Mouse (Mus musculus) G1E (cell line): ENCODE results near the gene Plppr1. TPM values are rescaled to one million over a fixed set of nuclear protein-coding genes. Genes with fewer than 3 reads are reported as not detected.

Experiments
- ATAC-seq: 2 replicates; pipeline ENCODE4 v1.8.0; 2016; ENCODE audit warnings: mild to moderate bottlenecking; ENCODE audit not compliant: insufficient number of reproducible peaks, poor library complexity, low FRiP score, severe bottlenecking; ENCODE audit errors: extremely low read depth
- DNase-seq: peaks from one replicate; pipeline ENCODE4 v3.0.0; 2012; ENCODE audit warnings: low spot score
- H3K27me3 ChIP-seq: 2 replicates; pipeline ENCODE4 v1.6.1; 2012; ENCODE audit warnings: mild to moderate bottlenecking, low read length, inconsistent platforms; ENCODE audit not compliant: insufficient read depth
- H3K36me3 ChIP-seq: replicated peaks from 2 replicates; pipeline ENCODE3; 2012; ENCODE audit warnings: mild to moderate bottlenecking, inconsistent platforms
- H3K4me1 ChIP-seq: 2 replicates; pipeline ENCODE4 v1.6.1; 2012; ENCODE audit warnings: low read depth, low read length, inconsistent platforms, mixed read lengths; ENCODE audit not compliant: insufficient read depth
- H3K4me3 ChIP-seq: 2 replicates; pipeline ENCODE4 v1.5.1; 2012; ENCODE audit warnings: low read depth, mild to moderate bottlenecking, inconsistent platforms, low read length, moderate library complexity, mixed read lengths
- H3K9me3 ChIP-seq: replicated peaks from 2 replicates; pipeline ENCODE4 v1.6.1; 2012; ENCODE audit warnings: inconsistent platforms
- CTCF ChIP-seq: IDR thresholded peaks from 2 replicates; pipeline ENCODE4 v1.5.1; 2012; ENCODE audit warnings: low read depth, low read length, inconsistent platforms, mixed read lengths
- GATA1 ChIP-seq: IDR thresholded peaks from 2 replicates; pipeline ENCODE4 v1.6.1; 2012; ENCODE audit warnings: borderline replicate concordance, low read length, inconsistent platforms, mixed read lengths
- GATA2 ChIP-seq: IDR thresholded peaks from 2 replicates; pipeline ENCODE4 v1.6.1; 2012; ENCODE audit warnings: low read depth, low read length, inconsistent platforms, borderline replicate concordance
- POLR2AphosphoS5 ChIP-seq: IDR thresholded peaks from 2 replicates; pipeline ENCODE4 v1.6.1; 2012; ENCODE audit warnings: low read depth, low read length, inconsistent platforms; ENCODE audit not compliant: insufficient replicate concordance
- TAL1 ChIP-seq: conservative IDR thresholded peaks from 2 replicates; pipeline ENCODE4 v1.6.1; 2012; ENCODE audit warnings: low read depth, low read length, inconsistent platforms, mixed read lengths
- polyA plus RNA-seq: library from polyadenylated mRNA; stranded (reverse); fragments of >175 nt; gene quantifications from 2 replicates; pipeline ENCODE4 v1.2.3, GENCODE M21; 2012
- total RNA-seq, 2 experiments: library from RNA; stranded (forward) in 1 of 2; stranded (reverse) in 1 of 2; fragments of 200-1000 nt in 1 of 2; fragments of >200 nt in 1 of 2; fragmentation: Nextera tagmentation in 1 of 2; gene quantifications; 2 replicates each; pipeline ENCODE4 v1.2.3; 2014 to 2017

Gene Plppr1
- total and polyA plus RNA-seq, 3 experiments: 0.11 TPM; not detected in 2

DNA sequence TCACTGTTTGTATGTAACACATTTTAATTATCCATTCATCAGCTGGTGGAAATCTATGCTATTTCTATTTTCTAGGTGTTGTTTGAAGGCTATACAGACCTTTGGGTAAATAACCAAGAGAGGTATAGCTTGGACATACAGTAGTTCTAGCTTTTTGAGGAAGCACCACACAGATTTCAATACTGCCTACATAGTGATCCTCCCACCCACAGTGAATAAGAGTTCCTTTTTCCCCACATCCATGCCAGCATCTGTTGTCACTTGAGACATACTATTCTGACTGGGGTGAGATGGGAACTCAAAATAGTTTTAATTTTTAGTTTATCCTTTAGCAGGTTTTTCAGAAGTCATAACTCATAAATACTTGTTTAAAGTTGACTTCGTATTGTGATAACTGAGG, 151.4 kb downstream of the Plppr1 start:
- H3K27me3 ChIP-seq: no peaks in the 10 kb centered on the region
- H3K4me3 ChIP-seq: no peak overlapping the region
- ATAC-seq (no peak), DNase-seq (no peak)
- H3K4me1 ChIP-seq: no peaks in the 10 kb centered on the region
- TF ChIP-seq POLR2AphosphoS5 (no peak), TAL1 (no peak)
- H3K9me3 ChIP-seq: no peaks in the 10 kb centered on the region
- H3K36me3 ChIP-seq: no peaks in the 10 kb centered on the region

DNA sequence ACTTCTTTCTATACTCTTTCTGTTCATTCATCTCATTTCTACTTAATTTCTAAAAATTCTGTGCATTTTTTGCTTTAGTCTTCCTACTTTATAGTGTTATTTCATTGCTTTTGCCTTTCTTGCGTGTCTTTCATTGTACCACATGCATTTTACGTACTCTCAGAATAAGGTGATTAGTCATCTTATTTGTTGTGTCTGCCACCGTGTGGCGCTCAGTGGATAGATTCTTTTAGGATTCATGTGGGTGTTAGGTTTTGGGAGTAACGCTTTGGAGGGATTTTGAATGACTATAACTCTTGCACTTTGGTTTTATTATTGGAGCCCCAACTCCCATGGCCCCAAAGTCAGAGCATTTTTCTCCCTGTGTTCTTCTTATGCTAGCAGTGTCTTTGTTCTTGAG, 152.5 kb downstream of the Plppr1 start:
- TF ChIP-seq GATA1: no peak
- no peak for TF ChIP-seq TAL1
- no peak for TF ChIP-seq GATA2
- TF ChIP-seq CTCF: no peak
- no peak for TF ChIP-seq POLR2AphosphoS5
- no peaks in the 10 kb centered on the region for H3K27me3 ChIP-seq
- no peaks in the 10 kb centered on the region for H3K36me3 ChIP-seq
- H3K4me1 ChIP-seq: no peaks in the 10 kb centered on the region
- H3K4me3 ChIP-seq: no peak overlapping the region
- H3K9me3 ChIP-seq: no peaks in the 10 kb centered on the region
- no peak for ATAC-seq
- no peak for DNase-seq

DNA sequence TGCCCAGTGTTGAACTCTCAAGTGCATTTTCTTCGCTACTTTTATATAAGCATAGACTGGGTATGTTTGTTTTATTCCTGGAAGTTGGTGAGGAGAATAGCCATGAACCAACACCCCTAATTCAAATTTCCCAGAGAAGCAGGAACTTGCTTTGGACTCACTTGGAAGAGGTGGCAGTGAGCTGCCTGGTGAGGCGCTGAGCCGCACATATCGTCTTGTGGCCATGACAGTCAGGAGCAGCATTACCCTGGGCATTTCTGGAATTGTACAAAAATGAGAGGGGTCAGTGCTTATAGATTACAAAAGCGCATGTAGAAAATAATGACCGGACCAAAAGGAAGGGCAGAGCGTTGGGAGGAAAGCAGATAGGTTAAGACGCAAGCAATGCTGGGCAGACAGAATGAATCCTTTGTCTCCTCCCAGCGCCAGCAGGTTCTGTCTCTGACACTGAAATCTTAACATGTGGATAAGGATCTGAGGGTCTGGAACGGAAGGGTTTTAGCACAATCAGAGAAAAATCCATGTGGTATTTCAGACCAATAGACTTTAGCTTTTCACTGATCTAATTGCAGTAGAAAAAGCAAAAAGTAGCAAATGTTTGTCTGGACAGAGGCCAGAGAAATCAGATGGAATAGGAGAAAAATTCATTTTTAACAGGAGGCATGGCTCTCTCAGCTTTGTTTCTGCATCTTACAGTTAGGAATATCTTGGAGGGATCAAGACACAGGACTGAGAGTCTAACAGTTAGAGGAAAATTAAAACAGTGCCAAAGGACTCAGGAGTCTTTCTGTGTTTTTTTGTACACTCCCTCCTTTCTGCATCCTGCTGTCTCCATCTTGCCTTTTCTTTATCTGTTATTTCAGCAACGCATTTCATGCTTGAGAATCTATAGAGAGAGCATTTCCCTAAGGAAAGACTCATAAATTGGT, 153.8 kb downstream of the Plppr1 start:
- Histone ChIP-seq H3K27me3 (no peaks in the 10 kb centered on the region), H3K4me3 (no peak overlapping the region), H3K4me1 (no peaks in the 10 kb centered on the region), H3K36me3 (no peaks in the 10 kb centered on the region), H3K9me3 (no peaks in the 10 kb centered on the region)
- TF ChIP-seq CTCF: no peak
- TF ChIP-seq GATA2: no peak
- no peak for TF ChIP-seq GATA1
- no peak for TF ChIP-seq TAL1
- TF ChIP-seq POLR2AphosphoS5: no peak
- ATAC-seq (no peak), DNase-seq (no peak)

DNA sequence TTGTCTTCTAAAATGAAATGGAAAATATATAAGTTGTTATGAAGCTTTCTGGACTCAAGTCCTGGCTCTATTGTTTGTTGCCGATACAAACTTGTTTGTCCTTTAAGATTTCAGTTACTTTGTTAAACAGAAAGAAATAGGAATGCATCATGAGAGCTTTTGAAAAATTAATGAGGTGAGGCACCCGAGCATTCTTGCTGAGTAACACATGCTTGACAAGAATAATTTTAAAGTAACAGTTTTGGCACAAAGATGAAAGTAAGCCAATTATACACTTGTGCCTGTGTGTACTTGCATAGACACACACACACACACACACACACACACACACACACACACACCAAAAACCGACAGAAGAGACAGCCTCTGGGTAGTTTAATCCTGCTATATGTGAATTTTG, 155.3 kb downstream of the Plppr1 start:
- no peaks in the 10 kb centered on the region for H3K27me3 ChIP-seq
- no peaks in the 10 kb centered on the region for H3K9me3 ChIP-seq
- no peaks in the 10 kb centered on the region for H3K36me3 ChIP-seq
- no peak for TF ChIP-seq POLR2AphosphoS5
- TF ChIP-seq TAL1: no peak
- no peak for TF ChIP-seq GATA2
- TF ChIP-seq CTCF: no peak
- TF ChIP-seq GATA1: no peak
- no peak overlapping the region for H3K4me3 ChIP-seq
- no peak for ATAC-seq
- H3K4me1 ChIP-seq: no peaks in the 10 kb centered on the region
- DNase-seq: no peak

DNA sequence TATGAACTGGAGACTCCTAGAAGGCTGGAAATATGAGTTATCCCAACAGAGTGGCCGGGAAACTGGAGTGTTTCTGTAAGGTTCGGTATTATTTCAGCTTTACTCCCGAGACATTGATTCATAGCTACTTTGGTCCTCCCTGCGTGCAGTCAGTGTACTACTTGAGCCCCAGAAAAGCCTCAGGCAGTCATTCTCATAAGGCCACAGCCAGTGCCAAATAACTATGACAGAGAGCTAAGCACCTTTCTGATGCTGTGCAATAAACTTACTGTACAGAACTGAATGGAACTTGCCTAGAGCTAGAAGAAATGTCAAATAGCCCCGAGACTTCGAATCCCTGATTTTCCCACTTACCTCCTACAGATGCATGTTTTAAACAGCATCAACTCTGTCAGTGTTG, 164.4 kb downstream of the Plppr1 start:
- TF ChIP-seq GATA1 (no peak), GATA2 (no peak), POLR2AphosphoS5 (no peak), CTCF (no peak), TAL1 (no peak)
- no peak for ATAC-seq

DNA sequence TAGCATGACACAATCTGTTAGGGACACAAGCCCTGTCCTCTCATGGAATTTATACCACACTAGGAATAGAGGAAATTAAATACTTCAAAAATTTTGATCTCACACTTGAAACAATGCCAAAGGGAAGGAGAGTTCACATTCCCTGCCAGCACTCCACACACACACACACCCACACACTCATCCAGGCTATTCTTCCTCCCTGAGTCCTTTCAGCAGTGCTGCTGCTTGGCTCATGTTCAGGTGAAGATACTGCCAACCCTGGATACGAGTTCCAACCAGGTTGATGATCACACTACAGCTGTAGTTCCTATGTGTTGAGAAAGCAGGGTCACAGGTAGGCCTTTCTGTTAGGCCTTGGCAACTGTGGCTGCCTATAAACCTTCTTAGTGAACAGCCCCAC, 165.9 kb downstream of the Plppr1 start:
- Histone ChIP-seq H3K4me3 (no peak overlapping the region), H3K36me3 (no peaks in the 10 kb centered on the region), H3K27me3 (no peaks in the 10 kb centered on the region), H3K9me3 (no peaks in the 10 kb centered on the region), H3K4me1 (no peaks in the 10 kb centered on the region)
- no peak for ATAC-seq
- DNase-seq: no peak
- TF ChIP-seq GATA1 (no peak), CTCF (no peak), GATA2 (no peak), TAL1 (no peak), POLR2AphosphoS5 (no peak)

More for the DNA sequence above, 164.4 kb downstream of the Plppr1 start:
- no peaks in the 10 kb centered on the region for H3K36me3 ChIP-seq
- H3K9me3 ChIP-seq: no peaks in the 10 kb centered on the region
- no peak for DNase-seq
- no peaks in the 10 kb centered on the region for H3K27me3 ChIP-seq
- no peak overlapping the region for H3K4me3 ChIP-seq
- no peaks in the 10 kb centered on the region for H3K4me1 ChIP-seq
